Mouse (Mus musculus): ENCODE measurements at regions not wholly inside any gene's neighbourhood (a gene's known extent, or its start where the extent isn't known, plus 50 kb on each side); places are given as distances from the start of the nearest gene placed in this dataset.

DNA sequence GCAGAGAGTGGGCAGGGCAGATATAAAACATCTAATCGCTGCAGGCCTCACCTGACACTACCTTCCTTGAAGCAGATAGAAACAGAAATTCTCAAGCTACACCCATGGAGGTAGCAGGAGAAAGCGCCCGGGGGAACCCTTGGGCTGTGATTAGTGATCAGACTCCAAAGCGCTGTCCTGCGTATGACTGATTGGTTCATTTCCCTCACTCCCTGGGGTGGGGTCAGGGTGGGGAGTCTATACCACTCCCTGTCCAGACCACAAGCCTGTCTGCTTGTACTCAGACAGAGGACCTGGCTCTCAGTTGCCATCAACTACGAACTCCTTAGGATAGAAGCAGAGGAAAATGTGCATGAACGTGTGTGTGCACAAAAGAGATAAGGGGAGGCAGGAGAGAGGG lies 77.7 kb downstream of the Gm826 start:
- no peak for ATAC-seq
- 84% methylated on average over 7 of the region's 7 CpGs for WGBS

DNA sequence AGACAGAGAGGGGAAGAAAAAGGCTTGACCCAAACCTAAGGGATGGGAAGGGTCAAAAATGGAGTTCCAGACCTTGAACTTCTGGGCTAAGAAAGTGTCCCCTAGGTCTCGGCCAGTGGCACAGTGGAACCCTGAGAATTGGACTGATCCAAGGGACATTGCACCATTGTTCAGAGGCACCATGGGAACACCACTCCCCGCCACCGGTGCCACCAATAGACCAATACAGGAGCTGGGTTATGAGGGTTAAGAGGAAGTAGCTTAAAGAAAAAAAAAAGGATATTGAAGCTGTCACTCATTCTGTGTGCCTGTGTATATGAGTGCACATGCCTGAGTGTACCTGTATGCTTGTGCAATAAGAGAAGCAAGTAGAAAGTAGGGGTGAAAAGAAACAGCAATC lies 83.7 kb downstream of the Gm826 start:
- ATAC-seq = no peak
- H3K9ac ChIP-seq (replicated peaks) = no peak overlapping the region
- H3K27me3 ChIP-seq = peaks cover 6% of the 10 kb centered on the region; the same call in 1 of the 2 replicates
- H3K27ac ChIP-seq = no peak overlapping the region
- WGBS = 90% methylated on average over 3 of the region's 3 CpGs
- peaks cover 13% of the 10 kb centered on the region for H3K4me1 ChIP-seq (replicated peaks)
- no peak overlapping the region for H3K4me3 ChIP-seq (replicated peaks)
- no peak overlapping the region for H3K4me2 ChIP-seq (replicated peaks)
- H3K36me3 ChIP-seq = no peaks in the 10 kb centered on the region
- no peaks in the 10 kb centered on the region for H3K9me3 ChIP-seq

More for the DNA sequence above, 77.7 kb downstream of the Gm826 start:
- Histone ChIP-seq H3K36me3 (no peaks in the 10 kb centered on the region), H3K4me2 (replicated peaks) (no peak overlapping the region), H3K9me3 (no peaks in the 10 kb centered on the region), H3K9ac (replicated peaks) (no peak overlapping the region), H3K27me3 (no peaks in the 10 kb centered on the region), H3K4me1 (replicated peaks) (no peaks in the 10 kb centered on the region), H3K27ac (no peak overlapping the region), H3K4me3 (replicated peaks) (no peak overlapping the region)

DNA sequence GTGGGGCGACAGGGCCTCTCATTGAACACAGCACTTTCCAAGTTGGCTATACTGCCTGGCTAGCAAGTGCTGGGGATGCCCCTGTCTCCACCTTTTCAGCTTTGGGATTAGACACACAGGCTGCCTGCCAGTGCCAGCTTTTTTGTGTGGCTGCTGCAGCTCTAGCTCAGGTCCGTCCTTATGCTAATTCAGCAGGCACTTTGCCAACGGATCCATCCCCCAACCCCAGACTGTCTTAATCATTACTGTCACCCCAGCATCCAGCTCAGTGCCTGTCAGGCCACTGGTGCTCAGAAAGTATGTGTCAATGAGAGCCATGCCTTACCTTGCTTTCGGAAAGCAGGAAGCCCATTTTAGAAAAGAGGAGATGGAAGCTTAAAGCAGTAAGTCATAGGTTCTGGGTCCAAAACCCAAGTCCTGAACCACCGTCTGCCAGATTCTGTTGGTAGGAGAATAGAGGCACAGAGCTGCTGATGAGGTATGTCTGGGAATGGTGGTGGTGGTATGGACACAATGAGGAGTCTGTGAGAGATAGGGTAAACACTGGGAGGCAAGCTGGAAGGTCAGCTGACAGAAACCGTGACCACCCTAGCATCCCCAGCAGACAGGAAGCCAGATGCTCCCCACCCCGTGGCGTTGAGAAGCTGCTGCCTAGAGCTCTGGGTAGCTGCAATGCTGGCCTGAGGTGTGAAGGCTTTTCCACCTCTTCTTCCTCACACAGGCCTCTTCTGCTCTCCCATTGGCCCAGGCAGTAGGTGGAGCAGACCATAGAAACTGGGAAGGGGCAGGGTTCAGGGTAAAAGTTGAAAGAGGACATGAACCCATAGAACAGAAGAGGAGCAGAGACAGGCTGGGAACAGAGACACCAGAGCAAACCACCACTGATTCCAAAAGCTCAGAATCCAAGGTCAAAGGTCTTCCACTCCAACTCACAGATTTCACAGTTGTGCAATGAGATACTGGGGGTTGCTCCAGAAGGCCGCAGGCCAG lies 84.6 kb downstream of the Gm826 start:
- Histone ChIP-seq H3K36me3 (no peaks in the 10 kb centered on the region), H3K4me3 (replicated peaks) (no peak overlapping the region), H3K9ac (replicated peaks) (no peak overlapping the region; the same call in 1 of the 2 replicates), H3K4me2 (replicated peaks) (no peak overlapping the region), H3K27me3 (peaks cover 6% of the 10 kb centered on the region; the same call in 1 of the 2 replicates), H3K27ac (no peak overlapping the region), H3K9me3 (no peaks in the 10 kb centered on the region), H3K4me1 (replicated peaks) (peaks cover 18% of the 10 kb centered on the region)
- WGBS = 64% methylated on average over 9 of the region's 9 CpGs
- peak; percentile 91 for ATAC-seq

DNA sequence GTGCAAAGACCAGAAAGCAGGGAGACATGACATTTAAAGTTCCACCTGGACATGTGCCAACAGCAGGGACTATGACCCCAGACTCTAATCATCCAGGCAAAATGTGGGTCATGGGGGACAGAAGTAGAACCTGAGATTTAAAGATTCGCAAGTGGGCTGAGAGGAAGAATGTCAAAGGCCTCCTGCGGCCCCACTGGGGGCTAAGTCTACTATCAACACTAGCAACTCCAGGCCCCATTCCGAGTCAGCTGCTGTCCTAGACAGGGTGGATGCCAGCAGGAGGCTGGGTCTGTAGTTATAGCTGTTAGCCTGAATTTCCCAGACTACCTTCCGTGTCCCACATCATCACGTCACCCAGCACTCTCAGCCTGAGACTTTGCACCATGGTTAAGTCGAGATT lies 86.7 kb downstream of the Gm826 start:
- no peaks in the 10 kb centered on the region for H3K36me3 ChIP-seq
- H3K4me2 ChIP-seq (replicated peaks) = no peak overlapping the region
- no peak overlapping the region for H3K9ac ChIP-seq (replicated peaks)
- ATAC-seq = no peak
- H3K27me3 ChIP-seq = peaks cover 6% of the 10 kb centered on the region; the same call in 1 of the 2 replicates
- H3K4me1 ChIP-seq (replicated peaks) = peaks cover 18% of the 10 kb centered on the region
- no peak overlapping the region for H3K4me3 ChIP-seq (replicated peaks)
- H3K9me3 ChIP-seq = no peaks in the 10 kb centered on the region
- H3K27ac ChIP-seq = no peak overlapping the region
- WGBS = 83% methylated on average over 6 of the region's 6 CpGs

DNA sequence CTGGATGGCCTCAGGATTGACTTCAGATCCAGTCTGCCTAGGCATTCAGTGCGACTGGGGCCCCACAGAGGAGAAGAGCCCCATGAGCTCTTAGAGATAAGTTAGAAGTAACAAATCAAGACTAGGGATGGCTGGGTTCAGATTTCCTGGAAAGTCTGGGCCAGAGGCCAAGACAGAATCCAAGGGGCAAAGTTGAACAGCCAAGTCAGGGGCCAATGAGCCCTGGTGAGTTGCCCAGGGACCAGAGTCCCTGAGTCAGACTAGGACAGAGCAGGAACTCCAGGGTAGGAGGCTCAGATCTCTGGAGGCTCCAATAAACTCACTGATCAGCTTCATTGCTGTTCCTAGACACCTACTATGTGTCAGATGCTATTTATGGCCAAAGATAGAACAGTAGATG lies 87.6 kb downstream of the Gm826 start:
- H3K9me3 ChIP-seq = no peaks in the 10 kb centered on the region
- peaks cover 18% of the 10 kb centered on the region for H3K4me1 ChIP-seq (replicated peaks)
- H3K4me2 ChIP-seq (replicated peaks) = no peak overlapping the region
- no peak overlapping the region for H3K27ac ChIP-seq
- H3K36me3 ChIP-seq = no peaks in the 10 kb centered on the region
- no peak overlapping the region for H3K9ac ChIP-seq (replicated peaks)
- peaks cover 6% of the 10 kb centered on the region; the same call in 1 of the 2 replicates for H3K27me3 ChIP-seq
- 80% methylated on average over 1 of the region's 1 CpGs for WGBS
- H3K4me3 ChIP-seq (replicated peaks) = no peak overlapping the region
- no peak for ATAC-seq

DNA sequence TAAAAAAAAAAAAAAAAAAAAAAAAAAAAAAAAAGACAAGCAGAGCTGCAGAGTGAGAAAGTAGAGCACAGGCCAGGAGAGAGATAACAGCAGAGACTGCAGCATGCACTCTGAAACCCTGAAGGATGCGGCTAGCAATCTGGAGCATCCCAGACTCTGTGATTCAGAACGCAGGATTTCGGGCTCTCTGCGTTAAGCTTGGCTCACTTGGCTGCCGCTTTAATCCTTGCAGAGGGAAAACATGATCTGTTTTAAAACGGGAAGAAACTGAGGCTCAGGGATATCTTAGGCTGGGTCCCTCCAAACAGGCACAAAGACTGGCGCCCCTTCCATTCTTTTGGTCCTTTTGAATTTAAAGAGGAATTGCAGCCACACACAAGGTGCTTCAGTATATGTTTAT lies 89.1 kb downstream of the Gm826 start:
- H3K36me3 ChIP-seq = no peaks in the 10 kb centered on the region
- ATAC-seq = no peak
- H3K9me3 ChIP-seq = no peaks in the 10 kb centered on the region
- H3K27me3 ChIP-seq = peaks cover 6% of the 10 kb centered on the region; the same call in 1 of the 2 replicates
- peaks cover 18% of the 10 kb centered on the region for H3K4me1 ChIP-seq (replicated peaks)
- H3K4me3 ChIP-seq (replicated peaks) = no peak overlapping the region
- H3K27ac ChIP-seq = no peak overlapping the region
- 6% methylated on average over 7 of the region's 7 CpGs for WGBS
- H3K4me2 ChIP-seq (replicated peaks) = peak overlapping the region; percentile 11; the same call in 1 of the 2 replicates
- no peak overlapping the region for H3K9ac ChIP-seq (replicated peaks)

DNA sequence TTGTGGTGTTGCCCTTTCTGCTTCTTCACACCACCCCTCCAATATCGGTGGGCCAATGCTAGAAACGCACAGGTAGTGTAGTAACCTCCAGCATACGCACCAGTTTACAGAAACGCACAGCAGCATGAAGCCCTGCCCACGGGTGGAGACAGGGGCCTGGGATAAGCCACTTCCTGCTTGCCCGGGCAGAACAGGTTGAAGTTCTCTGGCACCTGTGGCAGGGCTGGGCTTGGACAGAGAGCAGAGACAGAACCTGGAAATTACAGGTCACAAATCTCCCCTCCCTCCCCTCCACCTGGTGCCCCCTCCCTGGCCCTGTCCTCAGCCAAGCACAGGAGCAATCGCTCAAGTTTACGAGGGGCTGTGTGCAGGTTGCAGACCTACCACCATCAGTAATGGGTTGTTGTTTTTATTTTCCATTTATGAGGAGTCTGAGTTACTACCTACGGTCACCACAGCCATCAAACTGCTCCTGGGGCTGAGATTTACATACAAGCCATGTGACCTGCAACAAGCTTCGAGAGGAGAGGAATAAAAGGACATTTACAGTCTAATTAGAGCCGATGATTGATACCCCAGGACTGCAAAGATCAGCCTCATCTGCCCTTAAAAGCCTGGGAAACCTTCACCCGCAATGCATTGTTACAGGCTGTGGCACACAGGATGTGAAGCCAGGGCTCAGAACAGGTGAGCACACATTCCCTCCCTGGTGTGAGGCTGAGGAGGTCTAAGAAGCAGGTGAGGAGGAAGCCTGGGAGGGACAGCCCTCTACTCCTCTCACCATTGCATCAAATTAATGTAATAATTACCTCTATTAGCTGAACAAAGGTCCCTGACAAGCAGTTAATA lies 93.2 kb downstream of the Gm826 start:
- H3K4me3 ChIP-seq (replicated peaks) = no peak overlapping the region
- H3K9me3 ChIP-seq = no peaks in the 10 kb centered on the region
- no peak for ATAC-seq
- WGBS = 85% methylated on average over 12 of the region's 12 CpGs
- no peak overlapping the region for H3K9ac ChIP-seq (replicated peaks)
- no peak overlapping the region for H3K27ac ChIP-seq
- no peaks in the 10 kb centered on the region for H3K27me3 ChIP-seq
- H3K4me1 ChIP-seq (replicated peaks) = peaks cover 7% of the 10 kb centered on the region
- no peak overlapping the region for H3K4me2 ChIP-seq (replicated peaks)
- no peaks in the 10 kb centered on the region for H3K36me3 ChIP-seq

DNA sequence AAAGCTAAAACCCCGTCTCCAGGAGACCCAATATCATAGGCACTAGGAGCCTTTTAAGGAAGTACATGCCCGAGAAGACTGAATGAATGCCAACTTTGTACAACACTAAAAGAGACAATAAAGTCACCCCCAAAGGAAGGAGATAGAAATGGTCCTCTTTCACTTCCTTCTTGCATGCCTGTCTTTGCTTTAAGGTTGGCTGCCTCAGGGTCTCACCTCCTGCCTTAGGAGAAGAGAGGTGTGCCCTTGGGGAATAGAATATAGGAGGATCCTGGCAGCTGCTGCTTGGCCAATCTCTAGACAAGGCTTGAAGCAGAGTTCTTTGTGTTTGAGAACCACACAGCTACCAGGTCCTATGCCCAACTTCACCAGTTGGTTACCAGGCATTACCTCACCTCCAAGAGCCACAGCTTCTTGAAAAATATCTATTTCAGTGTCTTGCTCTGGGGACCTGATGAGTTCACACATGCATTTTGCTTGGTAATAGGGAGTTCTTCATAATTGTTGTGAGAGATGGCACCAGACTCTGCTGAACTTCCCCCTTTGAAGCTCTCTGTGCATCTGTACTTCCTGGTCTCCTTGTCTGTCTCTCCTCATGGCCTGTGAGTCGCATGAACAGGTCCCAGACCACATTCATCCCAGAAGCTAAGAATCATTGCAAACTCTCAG lies 96.4 kb downstream of the Gm826 start:
- Histone ChIP-seq H3K9me3 (no peaks in the 10 kb centered on the region), H3K9ac (replicated peaks) (no peak overlapping the region), H3K4me2 (replicated peaks) (no peak overlapping the region), H3K4me3 (replicated peaks) (no peak overlapping the region), H3K36me3 (no peaks in the 10 kb centered on the region), H3K27me3 (no peaks in the 10 kb centered on the region), H3K4me1 (replicated peaks) (no peaks in the 10 kb centered on the region), H3K27ac (no peak overlapping the region)
- ATAC-seq = no peak
- 88% methylated on average over 3 of the region's 3 CpGs for WGBS

DNA sequence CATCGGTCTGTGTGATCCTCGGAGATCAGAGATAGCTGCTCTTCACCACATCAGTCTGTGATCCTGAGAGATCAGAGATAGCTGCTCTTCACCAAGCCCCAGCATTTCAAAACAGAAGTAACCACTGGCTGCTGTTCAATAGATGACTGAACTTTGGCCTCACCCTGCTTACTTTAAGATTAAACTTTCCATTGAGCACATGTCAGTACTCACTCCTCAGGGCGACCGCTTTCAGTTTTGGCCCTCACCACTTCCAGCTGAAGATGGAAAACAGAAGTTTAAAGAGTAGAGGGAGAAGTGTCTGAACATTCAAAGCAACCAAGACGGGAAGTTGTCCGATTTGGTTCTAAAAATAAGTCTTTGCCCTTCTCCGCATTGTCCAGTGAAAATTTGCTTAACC lies 97.2 kb downstream of the Gm826 start:
- H3K4me2 ChIP-seq (replicated peaks) = no peak overlapping the region
- no peaks in the 10 kb centered on the region for H3K27me3 ChIP-seq
- H3K27ac ChIP-seq = no peak overlapping the region
- H3K4me1 ChIP-seq (replicated peaks) = no peaks in the 10 kb centered on the region
- H3K36me3 ChIP-seq = no peaks in the 10 kb centered on the region
- no peaks in the 10 kb centered on the region for H3K9me3 ChIP-seq
- H3K4me3 ChIP-seq (replicated peaks) = no peak overlapping the region
- no peak overlapping the region for H3K9ac ChIP-seq (replicated peaks)
- ATAC-seq = no peak
- 89% methylated on average over 7 of the region's 7 CpGs for WGBS

DNA sequence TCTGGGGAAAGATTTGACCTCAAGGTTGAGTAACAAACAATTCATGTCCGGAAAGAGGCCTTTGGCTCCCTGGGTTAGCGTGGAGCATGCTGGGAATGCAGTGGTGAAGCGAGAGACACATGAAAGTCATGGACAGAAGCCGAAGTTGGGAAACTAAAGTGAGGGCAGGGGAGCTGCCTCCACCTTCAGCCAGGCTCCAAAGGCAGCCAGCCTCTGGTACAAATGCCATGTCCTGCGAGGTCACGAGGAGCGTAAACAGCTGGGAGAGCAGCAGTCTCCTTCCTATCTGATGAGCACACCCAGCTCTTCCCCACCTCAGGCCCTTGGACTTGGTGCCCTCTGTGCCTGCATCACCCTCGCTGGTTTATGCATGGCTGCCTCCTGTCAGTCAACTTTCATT lies 103.2 kb downstream of the Gm826 start:
- ATAC-seq = no peak
- H3K27ac ChIP-seq = no peak overlapping the region
- no peaks in the 10 kb centered on the region for H3K27me3 ChIP-seq
- H3K4me2 ChIP-seq (replicated peaks) = no peak overlapping the region
- no peaks in the 10 kb centered on the region for H3K36me3 ChIP-seq
- WGBS = 78% methylated on average over 8 of the region's 8 CpGs
- no peaks in the 10 kb centered on the region for H3K9me3 ChIP-seq
- no peaks in the 10 kb centered on the region for H3K4me1 ChIP-seq (replicated peaks)
- no peak overlapping the region for H3K9ac ChIP-seq (replicated peaks)
- no peak overlapping the region for H3K4me3 ChIP-seq (replicated peaks)

DNA sequence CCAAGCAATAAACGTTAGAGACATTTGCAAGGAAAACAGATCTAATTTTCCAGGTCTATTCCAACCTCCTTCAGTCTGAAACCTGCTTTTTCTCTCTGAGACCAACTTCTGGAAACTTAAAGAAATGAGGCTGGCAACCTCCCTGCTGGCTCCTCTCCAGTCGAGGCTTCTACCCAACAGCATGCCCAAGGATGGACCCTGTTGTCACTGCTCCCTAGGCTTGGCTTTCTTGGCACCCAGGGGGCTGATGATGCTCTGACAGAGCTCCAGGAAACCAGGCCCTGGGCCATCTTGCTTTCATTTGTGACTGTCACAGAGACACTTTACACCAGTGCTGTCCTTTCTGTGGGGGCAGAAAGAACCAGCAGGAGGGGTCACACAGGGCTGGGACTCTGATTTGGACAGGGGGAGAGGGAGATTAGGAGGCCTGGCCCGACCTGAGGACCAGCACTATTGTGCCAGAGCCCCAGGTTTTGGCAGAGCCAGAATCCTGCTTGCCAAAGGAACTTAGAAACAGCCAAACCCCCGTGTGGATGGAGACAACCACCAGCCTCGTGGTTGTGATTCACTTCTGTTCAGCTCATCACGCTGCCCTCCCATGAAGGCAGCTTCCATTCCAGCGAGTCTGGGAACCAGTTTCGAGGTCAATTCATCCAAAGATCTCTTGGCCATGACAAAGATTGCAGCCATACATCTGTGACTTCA lies 105.5 kb downstream of the Gm826 start:
- Histone ChIP-seq H3K9ac (replicated peaks) (no peak overlapping the region), H3K4me1 (replicated peaks) (no peaks in the 10 kb centered on the region), H3K4me2 (replicated peaks) (no peak overlapping the region), H3K27me3 (peaks cover 10% of the 10 kb centered on the region), H3K27ac (no peak overlapping the region), H3K36me3 (no peaks in the 10 kb centered on the region), H3K4me3 (replicated peaks) (no peak overlapping the region), H3K9me3 (no peaks in the 10 kb centered on the region)
- 71% methylated on average over 8 of the region's 8 CpGs for WGBS
- ATAC-seq = no peak
